Mouse (Mus musculus) thymus, postnatal 0 days (tissue): ENCODE measurements around the gene Rdh16f2. TPM values are rescaled to one million over a fixed set of nuclear protein-coding genes. Genes with fewer than 3 reads are reported as not detected.

ENCODE experiments used
- polyA plus RNA-seq: library from polyadenylated mRNA; unstranded; fragments of >200 nt; fragmentation: Nextera tagmentation; extraction: Ambion mirVana; gene quantifications from 2 replicates; pipeline ENCODE4 v1.2.1, GENCODE M21; 2015

Gene Rdh16f2
- polyA plus RNA-seq, 1 experiment from 2014 or later: 0.10 TPM

Other genes with a start within 250 kb of the Rdh16f2 start
- gene Lrp1, start 245.3 kb upstream of the Rdh16f2 start, polyA plus RNA-seq: 8.0 and 8.6 TPM in 2 replicates
- 38.4 and 47.9 TPM in 2 replicates for gene Stat6, start 223.5 kb upstream of the Rdh16f2 start, polyA plus RNA-seq
- gene Nemp1, start 199.6 kb upstream of the Rdh16f2 start, polyA plus RNA-seq: 10.6 and 10.9 TPM in 2 replicates
- gene Nab2, start 197.9 kb upstream of the Rdh16f2 start, polyA plus RNA-seq: 9.2 and 10.0 TPM in 2 replicates
- gene Myo1a, start 161.3 kb upstream of the Rdh16f2 start, polyA plus RNA-seq: 0.62 and 0.68 TPM in 2 replicates
- gene Tac2, start 142.0 kb upstream of the Rdh16f2 start, polyA plus RNA-seq: 3.1 and 3.9 TPM in 2 replicates
- gene Zbtb39, start 126.9 kb upstream of the Rdh16f2 start, polyA plus RNA-seq: 1.3 and 1.7 TPM in 2 replicates
- gene Gpr182, start 114.7 kb upstream of the Rdh16f2 start, polyA plus RNA-seq: 0.90 and 1.1 TPM in 2 replicates
- 0.03 TPM in 1 of 2 replicates, not detected in the other for gene Rdh1, start 106.8 kb upstream of the Rdh16f2 start, polyA plus RNA-seq
- gene Rdh16f1, start 106.7 kb upstream of the Rdh16f2 start, polyA plus RNA-seq: 0.09 TPM in 1 of 2 replicates, not detected in the other
- not detected in 2 replicates for gene Rdh9, start 90.1 kb upstream of the Rdh16f2 start, polyA plus RNA-seq
- gene Rdh16, start 65.3 kb upstream of the Rdh16f2 start, polyA plus RNA-seq: 0.05 TPM in 1 of 2 replicates, not detected in the other
- not detected in 2 replicates for gene Rdh19, start 16.5 kb upstream of the Rdh16f2 start, polyA plus RNA-seq
- not detected in 2 replicates for gene Rdh7, start 22.3 kb downstream of the Rdh16f2 start, polyA plus RNA-seq
- 0.33 and 0.39 TPM in 2 replicates for gene Sdr9c7, start 32.0 kb downstream of the Rdh16f2 start, polyA plus RNA-seq
- 0.16 and 0.22 TPM in 2 replicates for gene Hsd17b6, start 141.1 kb downstream of the Rdh16f2 start, polyA plus RNA-seq
- 89.6 and 98.8 TPM in 2 replicates for gene Prim1, start 148.7 kb downstream of the Rdh16f2 start, polyA plus RNA-seq
- gene Naca, start 169.1 kb downstream of the Rdh16f2 start, polyA plus RNA-seq: 829 and 868 TPM in 2 replicates
- 401 and 422 TPM in 2 replicates for gene Ptges3, start 192.5 kb downstream of the Rdh16f2 start, polyA plus RNA-seq
- 2,017 and 2,181 TPM in 2 replicates for gene Atp5b, start 216.8 kb downstream of the Rdh16f2 start, polyA plus RNA-seq
- 21.5 and 27.5 TPM in 2 replicates for gene Baz2a, start 225.1 kb downstream of the Rdh16f2 start, polyA plus RNA-seq